Mouse (Mus musculus) MEL (cell line): ENCODE results near the gene Ascc2. TPM values are rescaled to one million over a fixed set of nuclear protein-coding genes. Genes with fewer than 3 reads are reported as not detected.

Source experiments
- DNase-seq: peaks from one replicate; pipeline ENCODE4 v3.0.0; 2011; ENCODE audit warnings: low read depth, low spot score
- H3K27ac ChIP-seq: 2 replicates; pipeline ENCODE4 v1.5.1; 2012; ENCODE audit warnings: low read depth, mild to moderate bottlenecking, control low read depth, low read length, moderate library complexity; ENCODE audit not compliant: control insufficient read depth
- H3K27me3 ChIP-seq, 2 experiments: fragments of 150-350 bp in 1 of 2; sonication (generic) in 1 of 2; 2 replicates each; pipeline ENCODE4 v1.6.1; 2012; ENCODE audit warnings: low read length in 2 of 2, mild to moderate bottlenecking in 2 of 2, improper control_type of control experiment in 1 of 2, moderate library complexity in 1 of 2; ENCODE audit not compliant: insufficient read depth in 2 of 2, control insufficient read depth in 1 of 2
- H3K36me3 ChIP-seq, 2 experiments: 2 replicates each; pipeline ENCODE4 v1.6.1; 2012 to 2014; ENCODE audit warnings: low read length in 2 of 2, improper control_type of control experiment in 1 of 2, inconsistent platforms in 1 of 2, mild to moderate bottlenecking in 1 of 2; ENCODE audit not compliant: insufficient read depth in 2 of 2, control insufficient read depth in 1 of 2
- H3K4me1 ChIP-seq, 2 experiments: fragments of 150-350 bp in 1 of 2; sonication (generic) in 1 of 2; 2 replicates each; pipeline ENCODE4 v1.6.1; 2012; ENCODE audit warnings: low read length in 2 of 2, improper control_type of control experiment in 1 of 2, mild to moderate bottlenecking in 1 of 2; ENCODE audit not compliant: insufficient read depth in 2 of 2, control insufficient read depth in 1 of 2
- H3K4me3 ChIP-seq, 2 experiments: fragments of 150-350 bp in 1 of 2; sonication (generic) in 1 of 2; 2 replicates each; pipeline ENCODE4 v1.5.1; 2012; ENCODE audit warnings: low read depth in 2 of 2, low read length in 2 of 2, mild to moderate bottlenecking in 2 of 2, moderate library complexity in 2 of 2, control low read depth in 1 of 2, improper control_type of control experiment in 1 of 2; ENCODE audit not compliant: control insufficient read depth in 1 of 2, insufficient read depth in 1 of 2
- H3K79me2 ChIP-seq: 2 replicates; pipeline ENCODE4 v1.6.1; 2012; ENCODE audit warnings: mild to moderate bottlenecking, low read length, moderate library complexity; ENCODE audit not compliant: control insufficient read depth, poor library complexity, insufficient read depth
- H3K9ac ChIP-seq: 2 replicates; pipeline ENCODE4 v1.6.1; 2012; ENCODE audit warnings: low read depth, mild to moderate bottlenecking, control low read depth, low read length, moderate library complexity; ENCODE audit not compliant: control insufficient read depth, poor library complexity, severe bottlenecking
- H3K9me3 ChIP-seq: fragments of 150-350 bp; sonication (generic); replicated peaks from 2 replicates; pipeline ENCODE4 v1.6.1; 2012; ENCODE audit warnings: mild to moderate bottlenecking, low read length, improper control_type of control experiment, moderate library complexity; ENCODE audit not compliant: insufficient read depth
- BHLHE40 ChIP-seq: IDR thresholded peaks from 2 replicates; pipeline ENCODE4 v1.6.1; 2012; ENCODE audit warnings: low read depth, mild to moderate bottlenecking, inconsistent platforms, low read length, improper control_type of control experiment, borderline replicate concordance
- E2F4 ChIP-seq: IDR thresholded peaks from 2 replicates; pipeline ENCODE4 v1.6.1; 2011; ENCODE audit warnings: low read depth, low read length, improper control_type of control experiment, borderline replicate concordance
- ELF1 ChIP-seq: IDR thresholded peaks from 2 replicates; pipeline ENCODE4 v1.6.1; 2014; ENCODE audit warnings: low read depth, mild to moderate bottlenecking, inconsistent platforms, low read length, improper control_type of control experiment, moderate library complexity
- EP300 ChIP-seq, 2 experiments: IDR thresholded peaks; 2 replicates each; pipeline ENCODE4 v1.6.1; 2011; ENCODE audit warnings: improper control_type of control experiment in 2 of 2, low read length in 2 of 2, low read depth in 1 of 2, mild to moderate bottlenecking in 1 of 2
- GABPA ChIP-seq: IDR thresholded peaks from 2 replicates; pipeline ENCODE4 v1.6.1; 2012; ENCODE audit warnings: low read depth, mild to moderate bottlenecking, inconsistent platforms, low read length, improper control_type of control experiment, moderate library complexity
- GATA1 ChIP-seq: IDR thresholded peaks from 2 replicates; pipeline ENCODE4 v1.6.1; 2011; ENCODE audit warnings: low read depth, low read length, improper control_type of control experiment
- JUND ChIP-seq: IDR thresholded peaks from 2 replicates; pipeline ENCODE4 v1.6.1; 2011; ENCODE audit warnings: low read depth, mild to moderate bottlenecking, improper control_type of control experiment, low read length
- MAX ChIP-seq: IDR thresholded peaks from 2 replicates; pipeline ENCODE4 v1.6.1; 2011; ENCODE audit warnings: low read length, improper control_type of control experiment
- MXI1 ChIP-seq: IDR thresholded peaks from 2 replicates; pipeline ENCODE4 v1.6.1; 2011; ENCODE audit warnings: mild to moderate bottlenecking, low read depth, low read length, improper control_type of control experiment
- MYB ChIP-seq: IDR thresholded peaks from 2 replicates; pipeline ENCODE4 v1.6.1; 2011; ENCODE audit warnings: mild to moderate bottlenecking, low read depth, low read length, improper control_type of control experiment
- MYC ChIP-seq: IDR thresholded peaks from 2 replicates; pipeline ENCODE4 v1.6.1; 2011; ENCODE audit warnings: low read depth, mild to moderate bottlenecking, low read length, improper control_type of control experiment, moderate library complexity
- NELFE ChIP-seq: IDR thresholded peaks from 2 replicates; pipeline ENCODE4 v1.6.1; 2011; ENCODE audit warnings: low read depth, low read length, improper control_type of control experiment
- POLR2AphosphoS2 ChIP-seq: IDR thresholded peaks from 2 replicates; pipeline ENCODE4 v1.6.1; 2011; ENCODE audit warnings: low read length, improper control_type of control experiment
- POLR2AphosphoS5 ChIP-seq: IDR thresholded peaks from 2 replicates; pipeline ENCODE4 v1.6.1; 2012; ENCODE audit warnings: low read depth, borderline replicate concordance, mild to moderate bottlenecking, inconsistent platforms, low read length, moderate library complexity, mixed read lengths
- RCOR1 ChIP-seq: IDR thresholded peaks from 2 replicates; pipeline ENCODE4 v1.6.1; 2012; ENCODE audit warnings: low read depth, mild to moderate bottlenecking, inconsistent platforms, low read length, improper control_type of control experiment
- TBP ChIP-seq: IDR thresholded peaks from 2 replicates; pipeline ENCODE4 v1.8.0; 2011; ENCODE audit warnings: low read depth, low read length, improper control_type of control experiment
- USF1 ChIP-seq: IDR thresholded peaks from 2 replicates; pipeline ENCODE4 v1.6.1; 2014; ENCODE audit warnings: low read depth, mild to moderate bottlenecking, inconsistent platforms, low read length, improper control_type of control experiment, moderate library complexity
- USF2 ChIP-seq, 2 experiments: IDR thresholded peaks; 2 replicates each; pipeline ENCODE4 v1.6.1; 2011 to 2012; ENCODE audit warnings: improper control_type of control experiment in 2 of 2, low read length in 2 of 2, borderline replicate concordance in 1 of 2, inconsistent platforms in 1 of 2, low read depth in 1 of 2, mild to moderate bottlenecking in 1 of 2; ENCODE audit not compliant: insufficient read depth in 1 of 2
- ZC3H11A ChIP-seq: IDR thresholded peaks from 2 replicates; pipeline ENCODE4 v1.6.1; 2012; ENCODE audit warnings: low read depth, mild to moderate bottlenecking, inconsistent platforms, low read length, improper control_type of control experiment
- ZKSCAN1 ChIP-seq: IDR thresholded peaks from 2 replicates; pipeline ENCODE4 v1.6.1; 2012; ENCODE audit warnings: low read depth, mild to moderate bottlenecking, inconsistent platforms, low read length, improper control_type of control experiment, moderate library complexity
- ZMIZ1 ChIP-seq: IDR thresholded peaks from 2 replicates; pipeline ENCODE4 v1.6.1; 2012; ENCODE audit warnings: low read depth, mild to moderate bottlenecking, inconsistent platforms, low read length, improper control_type of control experiment, moderate library complexity
- polyA plus RNA-seq, 2 experiments: library from polyadenylated mRNA; stranded (reverse) in 1 of 2; unstranded in 1 of 2; fragments of >175 nt in 1 of 2; fragments of >200 nt in 1 of 2; gene quantifications; 2 replicates each; pipeline versions ENCODE4 v1.2.1 to v1.2.4; 2012; ENCODE audit warnings: low replicate concordance in 2 of 2, low read depth in 1 of 2; ENCODE audit not compliant: insufficient read length in 2 of 2, insufficient read depth in 1 of 2, missing spikeins in 1 of 2
- total RNA-seq: library from RNA; depleted of rRNA; stranded (reverse); fragments of 300-350 nt; gene quantifications from 2 replicates; pipeline ENCODE4 v1.2.3, GENCODE M21; 2012

Gene Ascc2
- total and polyA plus RNA-seq, 3 experiments = 27.5 to 98.2 (median 43.5) TPM

- H3K4me1 ChIP-seq = peaks cover 0 to 6% of the 10 kb centered on the region in 2 experiments; a peak in 2 of 4 replicates
- peaks cover 2 to 6% of the 10 kb centered on the region in 2 experiments; a peak in 3 of 4 replicates for H3K36me3 ChIP-seq
- H3K27ac ChIP-seq = no peak overlapping the region
- no peaks in the 10 kb centered on the region for H3K9me3 ChIP-seq
- no peak for DNase-seq
- no peaks in the 10 kb centered on the region for H3K27me3 ChIP-seq
- H3K79me2 ChIP-seq = no peaks in the 10 kb centered on the region
- no peak overlapping the region for H3K4me3 ChIP-seq
- H3K9ac ChIP-seq = no peak overlapping the region
- TF ChIP-seq MYB (no peak), ELF1 (no peak), NELFE (no peak), E2F4 (no peak)
Measured at GRCm38 (mm10) chr11:4675126-4675562, 37.6 kb downstream of the Ascc2 start.

GRCm38 (mm10) chr11:4675693-4676092, 38.1 kb downstream of the Ascc2 start:
- H3K9ac ChIP-seq = no peak overlapping the region
- no peak overlapping the region for H3K27ac ChIP-seq
- no peak overlapping the region for H3K4me3 ChIP-seq
- peaks cover 2 to 6% of the 10 kb centered on the region in 2 experiments; a peak in 3 of 4 replicates for H3K36me3 ChIP-seq
- H3K9me3 ChIP-seq = no peaks in the 10 kb centered on the region
- DNase-seq = no peak
- H3K27me3 ChIP-seq = no peaks in the 10 kb centered on the region
- TF ChIP-seq GABPA (no peak), RCOR1 (no peak), ZMIZ1 (no peak), TBP (no peak), ZKSCAN1 (no peak), USF2 (IDR thresholded peaks at IDR 0.05; ENCODE audit: borderline replicate concordance in 1 of 2, insufficient read depth in 1 of 2, low read depth in 1 of 2, low read length in 2 of 2) (no peak), ELF1 (no peak), ZC3H11A (no peak), BHLHE40 (no peak), POLR2AphosphoS2 (no peak), MXI1 (no peak), MAX (no peak), USF1 (no peak), GATA1 (no peak), E2F4 (no peak), MYB (no peak), JUND (no peak), MYC (no peak), EP300 (IDR thresholded peaks at IDR 0.05; ENCODE audit: low read depth in 1 of 2, low read length in 2 of 2) (no peak), POLR2AphosphoS5 (no peak)
- no peaks in the 10 kb centered on the region for H3K79me2 ChIP-seq
- peaks cover 0 to 6% of the 10 kb centered on the region in 2 experiments; a peak in 2 of 4 replicates for H3K4me1 ChIP-seq
